Mouse (Mus musculus): Measurements from ENCODE around the gene Tifab.

- TF ChIP-seq CTCF (IDR thresholded peaks at IDR 0.05; ENCODE audit: insufficient read depth, low read depth, low read length) = no peak
- no peak for TF ChIP-seq POLR2A (IDR thresholded peaks at IDR 0.05; ENCODE audit: insufficient read depth, low read depth, low read length)
These were observed 5.0 kb upstream of the Tifab start for GRCm38 (mm10) chr13:56183687-56184086.

Measured in olfactory bulb, adult 2 months (tissue).